Mouse (Mus musculus) retina, adult 2 months (tissue): ENCODE measurements around the gene Olfr1151.

Source experiments
- DNase-seq: peaks from one replicate; pipeline ENCODE4 v3.0.0-alpha.2; 2012; ENCODE audit warnings: low read depth, low spot score

Gene Olfr1151

GRCm38 (mm10) chr2:87855562-87855961 is at the start of gene Olfr1151:
Olfr1151 (plus strand) TSS chr2:87855862.
- DNase-seq, result no peak

- no peak for DNase-seq
These were observed 46.1 kb upstream of the Olfr1151 start, which contains the start of gene Olfr1145 for GRCm38 (mm10) chr2:87809522-87809921. Olfr1145 (plus strand) TSS chr2:87809822.

- DNase-seq, result no peak
These were observed 25.4 kb upstream of the Olfr1151 start, which contains the start of gene Olfr1148 for GRCm38 (mm10) chr2:87830233-87830632. Olfr1148 (plus strand) TSS chr2:87830533.

GRCm38 (mm10) chr2:87843693-87844092 is 12.0 kb upstream of the Olfr1151 start, which contains the start of gene Olfr1150-ps1:
Olfr1150-ps1 (plus strand) TSS chr2:87843993.
- no peak for DNase-seq

- DNase-seq, result no peak
These were observed 10.5 kb downstream of the Olfr1151 start, which contains the start of gene Olfr1152 for GRCm38 (mm10) chr2:87866192-87866591. Olfr1152 (plus strand) TSS chr2:87866492.

- no peak for DNase-seq
These were observed 39.0 kb downstream of the Olfr1151 start, which contains the start of gene Olfr1153 for GRCm38 (mm10) chr2:87894662-87895061. Olfr1153 (plus strand) TSS chr2:87894962.

GRCm38 (mm10) chr2:87905066-87905465 is 49.4 kb downstream of the Olfr1151 start, which contains the start of gene Olfr1154:
Olfr1154 (minus strand) TSS chr2:87905166.
- DNase-seq, result no peak
